Mouse (Mus musculus): ENCODE measurements at regions not wholly inside any gene's neighbourhood (a gene's known extent, or its start where the extent isn't known, plus 50 kb on each side); places are given as distances from the start of the nearest gene placed in this dataset.

- no peak for TF ChIP-seq CTCF (IDR thresholded peaks at IDR 0.05)
- ATAC-seq (ENCODE audit: low FRiP score) (no peak), DNase-seq (ENCODE audit: low spot score) (no peak)
- Histone ChIP-seq H3K27me3 (ENCODE audit: insufficient read depth, low read length) (no peaks in the 10 kb centered on the region), H3K4me2 (ENCODE audit: low read depth, low read length, poor library complexity, severe bottlenecking) (no peak overlapping the region), H3K36me3 (ENCODE audit: insufficient read depth, low read length) (no peaks in the 10 kb centered on the region), H3K9me3 (ENCODE audit: low read length) (no peaks in the 10 kb centered on the region), H3K4me1 (ENCODE audit: insufficient read depth, low read length) (no peaks in the 10 kb centered on the region), H3K9ac (replicated peaks; ENCODE audit: low read length, poor library complexity, severe bottlenecking) (no peak overlapping the region), H3K27ac (ENCODE audit: low read depth, low read length) (no peak overlapping the region), H3K4me3 (ENCODE audit: low read depth, low read length) (no peak overlapping the region)
- 41% methylated on average over 1 of the region's 1 CpGs for WGBS
Measured at GRCm38 (mm10) chr6:4445906-4446305, 58.7 kb upstream of the Col1a2 start.

- H3K9ac ChIP-seq (replicated peaks; ENCODE audit: low read length, poor library complexity, severe bottlenecking) = no peak overlapping the region
- no peaks in the 10 kb centered on the region for H3K36me3 ChIP-seq (ENCODE audit: insufficient read depth, low read length)
- DNase-seq (ENCODE audit: low spot score) = no peak
- H3K27me3 ChIP-seq (ENCODE audit: insufficient read depth, low read length) = no peaks in the 10 kb centered on the region
- no peak for ATAC-seq (ENCODE audit: low FRiP score)
- no peak overlapping the region for H3K4me3 ChIP-seq (ENCODE audit: low read depth, low read length)
- no peaks in the 10 kb centered on the region for H3K9me3 ChIP-seq (ENCODE audit: low read length)
- no peak overlapping the region for H3K27ac ChIP-seq (ENCODE audit: low read depth, low read length)
- H3K4me2 ChIP-seq (ENCODE audit: low read depth, low read length, poor library complexity, severe bottlenecking) = no peak overlapping the region
- 90% methylated on average over 2 of the region's 2 CpGs for WGBS
- no peaks in the 10 kb centered on the region for H3K4me1 ChIP-seq (ENCODE audit: insufficient read depth, low read length)
- TF ChIP-seq CTCF (IDR thresholded peaks at IDR 0.05) = no peak
Measured at GRCm38 (mm10) chr6:4451227-4451626, 53.4 kb upstream of the Col1a2 start.

All from midbrain, postnatal 0 days (tissue).